Mouse (Mus musculus) mouse embryonic stem cell (cell line): ENCODE measurements at regions not wholly inside any gene's neighbourhood (a gene's known extent, or its start where the extent isn't known, plus 50 kb on each side); places are given as distances from the start of the nearest gene placed in this dataset.

Experiments
- in situ Hi-C, 2 experiments: fragments of 300-500 bp; cut with MboI; formaldehyde crosslinking; loops; 1 replicate in 1 of 2; 3 replicates in 1 of 2; pipeline ENCODE4 v1.14.3; 2019 to 2020; ENCODE audit warnings: low sequenced_read_pairs in 2 of 2, low pct_unique_long_range_greater_than_20kb in 1 of 2, mixed read lengths in 1 of 2; ENCODE audit not compliant: unreplicated experiment in 1 of 2

DNA sequence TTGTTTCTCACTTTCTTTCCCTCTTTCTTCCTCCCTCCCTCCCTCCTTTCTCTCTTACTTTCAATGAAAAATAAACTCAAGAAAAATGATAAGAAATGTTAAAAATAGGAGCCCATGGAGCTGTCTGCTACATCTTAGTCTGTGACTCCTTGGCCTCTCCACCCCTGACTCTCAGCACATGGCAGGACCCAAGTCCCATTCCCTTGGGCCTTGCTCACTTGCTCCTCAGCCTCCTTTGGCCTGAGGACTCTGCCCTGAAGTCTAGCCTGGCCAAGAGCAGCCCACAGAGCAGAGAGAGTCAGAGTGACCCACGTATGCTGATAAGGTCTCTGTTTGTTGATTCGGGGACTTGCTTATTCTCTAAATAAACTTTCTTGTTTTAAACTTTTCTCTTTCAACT is 73.7 kb upstream of the Adra1d start:
- in situ Hi-C loops, result no loop called here

DNA sequence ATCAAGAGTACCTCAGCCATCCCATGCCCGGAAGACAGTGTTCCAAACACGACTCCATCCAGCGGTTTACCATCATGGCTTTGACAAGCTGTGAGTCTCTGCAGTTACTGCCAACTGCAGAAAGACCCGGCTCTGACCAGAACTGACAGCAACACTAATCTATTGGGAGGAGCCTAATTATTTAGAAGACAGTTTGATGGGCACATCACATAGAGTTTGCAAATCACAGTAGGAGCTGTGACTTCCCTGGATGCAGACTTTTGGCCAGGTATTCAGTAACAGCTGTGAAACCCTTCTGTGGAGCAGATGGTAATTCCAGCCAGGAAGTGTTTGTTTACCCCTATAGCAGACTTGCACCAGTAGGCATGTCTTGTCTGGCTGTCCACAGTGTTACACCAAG is 55.8 kb upstream of the Adra1d start:
- in situ Hi-C loops, result no loop called here

DNA sequence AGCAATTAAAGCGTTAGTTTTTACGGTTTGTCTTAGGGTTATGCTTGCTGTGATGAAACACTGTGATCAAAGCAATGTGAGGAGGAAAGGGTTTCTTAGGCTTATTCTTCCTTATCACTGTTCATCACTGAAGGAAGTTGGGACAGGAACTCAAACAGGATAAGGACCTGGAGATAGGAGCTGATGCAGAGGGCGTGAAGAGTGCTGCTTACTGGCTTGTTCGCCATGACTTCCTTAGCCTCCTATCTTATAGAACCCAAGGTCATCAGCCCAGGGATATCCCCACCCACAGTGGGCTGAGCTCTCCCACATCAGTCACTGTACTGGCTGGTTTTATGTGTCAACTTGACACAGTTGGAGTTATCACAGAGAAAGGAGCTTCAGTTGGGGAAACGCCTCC is 50.4 kb upstream of the Adra1d start:
- in situ Hi-C loops, result no loop called here
